Mouse (Mus musculus) 3T3-L1 (cell line): ENCODE results near the gene Sdhaf1.

Source experiments
- DNase-seq: peaks from one replicate; pipeline ENCODE4 v3.0.0-alpha.2; 2015; ENCODE audit warnings: low read depth, low spot score

The Sdhaf1 gene

GRCm38 (mm10) chr7:30293795-30294194 lies 29.9 kb downstream of the Sdhaf1 start:
- no peak for DNase-seq

- peak; percentile 69 for DNase-seq
These were observed 32.2 kb downstream of the Sdhaf1 start, which contains the start of gene Clip3 for GRCm38 (mm10) chr7:30291215-30292131. TSS of gene Clip3 (plus strand) at chr7:30291728.

- DNase-seq, result no peak
These were observed 33.8 kb downstream of the Sdhaf1 start for GRCm38 (mm10) chr7:30289714-30290399.

DNA sequence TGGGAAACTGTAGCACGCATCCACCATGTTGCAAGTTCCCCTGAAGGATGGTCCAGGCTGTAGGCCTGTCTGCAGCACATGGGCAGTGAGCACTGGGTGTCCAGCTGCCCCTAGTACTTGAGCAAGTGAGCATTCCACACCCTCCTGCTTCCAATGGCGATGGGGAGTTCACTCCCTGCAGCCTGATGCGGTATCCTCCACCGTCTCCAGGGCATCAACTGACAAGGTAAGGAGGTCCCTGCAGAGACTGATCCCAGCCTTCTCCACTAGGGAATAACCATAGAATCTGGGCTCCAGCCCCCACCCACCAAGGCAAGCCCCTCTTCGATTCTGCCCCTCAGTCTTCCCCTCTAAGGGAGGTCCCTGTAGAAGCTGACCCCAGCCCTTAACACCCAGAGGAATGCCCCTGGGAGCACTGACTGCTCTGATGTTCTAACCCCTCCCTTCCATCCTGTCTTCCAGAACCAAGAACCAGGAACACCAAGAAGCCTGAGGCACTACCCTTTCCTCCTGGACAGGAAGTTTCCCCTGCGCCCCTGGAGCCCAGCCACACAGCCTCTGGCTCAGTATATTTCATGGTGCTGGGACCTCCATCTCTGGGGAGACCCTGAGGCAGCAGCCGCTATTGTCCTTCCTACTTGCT lies 34.5 kb downstream of the Sdhaf1 start:
- no peak for DNase-seq

DNA sequence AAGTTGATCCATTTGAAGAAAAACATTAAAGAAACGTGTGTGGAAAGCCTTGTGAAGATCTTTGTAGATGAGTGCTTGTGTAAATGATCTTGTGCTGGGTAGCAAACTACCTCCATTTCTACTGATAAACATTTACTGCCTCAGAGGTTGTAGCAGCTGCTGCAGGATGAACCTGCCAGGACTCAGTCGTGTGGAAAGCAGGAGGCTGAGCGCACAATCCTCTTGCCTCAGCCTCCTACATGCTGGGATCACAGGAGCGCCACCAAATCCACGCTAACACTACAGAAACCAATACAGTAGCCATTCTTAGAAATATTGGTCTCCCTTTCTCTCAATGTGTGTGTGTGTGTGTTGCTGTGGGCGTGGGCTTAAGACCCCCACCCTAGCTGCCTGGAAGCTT lies 35.6 kb downstream of the Sdhaf1 start:
- DNase-seq, result no peak

DNA sequence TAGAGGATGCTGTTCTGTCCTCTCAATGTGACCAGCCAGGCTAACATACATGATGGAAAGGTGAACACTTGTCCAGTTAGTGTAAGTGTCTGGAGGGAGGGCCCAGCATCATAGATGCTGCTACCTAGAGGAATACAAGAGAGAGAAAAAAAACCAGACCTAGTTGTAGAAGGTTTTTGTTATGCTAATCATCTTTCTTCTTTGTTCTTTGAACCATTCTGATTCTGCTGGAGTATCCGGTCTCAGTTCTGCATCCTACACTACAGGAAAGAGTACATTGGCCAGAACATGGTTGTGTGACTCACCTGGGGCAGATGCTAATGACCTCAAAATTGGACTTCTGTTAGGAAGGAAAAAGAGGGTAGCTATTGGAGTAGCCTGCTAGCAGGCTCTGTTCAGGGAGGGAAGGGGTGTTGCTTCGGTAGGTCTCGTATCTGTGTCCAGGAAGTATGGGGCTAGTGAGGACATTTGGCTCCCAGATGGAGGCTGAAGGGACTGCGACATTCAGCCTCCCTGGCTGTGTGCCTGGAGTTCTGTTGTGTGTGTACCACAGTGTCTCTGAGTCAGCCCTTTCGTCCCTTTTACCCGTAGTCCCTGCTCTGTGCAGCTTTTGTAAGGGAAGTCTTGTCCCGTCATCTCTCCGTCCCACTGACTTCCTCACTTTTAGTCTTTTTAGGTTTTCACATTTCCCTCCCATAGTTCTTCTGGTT lies 36.8 kb downstream of the Sdhaf1 start:
- DNase-seq, result peak; percentile 65

DNA sequence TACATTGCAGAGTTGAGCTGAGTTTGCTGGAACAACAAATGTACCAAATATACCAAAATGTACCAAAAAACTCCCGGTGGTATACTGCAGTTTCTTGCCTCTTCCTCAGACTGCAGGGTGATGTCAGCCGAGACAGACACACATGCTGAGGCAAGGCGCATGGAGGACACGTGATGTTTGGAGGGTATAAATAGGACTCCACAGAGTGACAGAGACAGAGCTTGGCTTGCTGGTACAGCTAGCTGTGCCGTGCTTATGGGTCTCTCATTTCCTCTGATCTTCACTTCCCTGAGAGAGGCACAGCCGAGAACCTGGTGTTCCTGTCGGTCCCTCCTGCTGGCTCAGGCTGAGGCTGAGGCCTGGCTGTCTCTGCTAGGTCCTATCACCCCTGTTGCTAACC lies 41.0 kb downstream of the Sdhaf1 start:
- no peak for DNase-seq

DNA sequence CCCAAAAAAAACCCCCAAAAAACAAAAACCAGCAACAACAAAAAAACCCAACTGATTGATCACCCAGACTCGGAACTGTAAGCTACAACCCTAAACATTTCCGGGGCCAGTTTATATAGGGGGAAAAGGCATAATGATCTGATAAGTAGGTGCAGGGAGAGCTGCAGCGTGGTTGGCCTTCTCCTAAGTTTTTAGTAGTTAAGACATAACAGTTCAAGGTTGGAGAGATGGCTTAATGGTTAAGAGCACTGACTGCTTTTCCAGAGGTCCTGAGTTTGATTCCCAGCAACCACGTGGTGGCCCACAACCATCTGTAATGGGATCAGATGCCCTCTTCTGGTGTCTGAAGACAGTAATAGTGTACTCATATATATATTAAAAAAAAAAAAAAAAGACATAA lies 42.2 kb downstream of the Sdhaf1 start:
- no peak for DNase-seq

- DNase-seq, result peak; percentile 97
These were observed 43.0 kb downstream of the Sdhaf1 start for GRCm38 (mm10) chr7:30280670-30281138.

DNA sequence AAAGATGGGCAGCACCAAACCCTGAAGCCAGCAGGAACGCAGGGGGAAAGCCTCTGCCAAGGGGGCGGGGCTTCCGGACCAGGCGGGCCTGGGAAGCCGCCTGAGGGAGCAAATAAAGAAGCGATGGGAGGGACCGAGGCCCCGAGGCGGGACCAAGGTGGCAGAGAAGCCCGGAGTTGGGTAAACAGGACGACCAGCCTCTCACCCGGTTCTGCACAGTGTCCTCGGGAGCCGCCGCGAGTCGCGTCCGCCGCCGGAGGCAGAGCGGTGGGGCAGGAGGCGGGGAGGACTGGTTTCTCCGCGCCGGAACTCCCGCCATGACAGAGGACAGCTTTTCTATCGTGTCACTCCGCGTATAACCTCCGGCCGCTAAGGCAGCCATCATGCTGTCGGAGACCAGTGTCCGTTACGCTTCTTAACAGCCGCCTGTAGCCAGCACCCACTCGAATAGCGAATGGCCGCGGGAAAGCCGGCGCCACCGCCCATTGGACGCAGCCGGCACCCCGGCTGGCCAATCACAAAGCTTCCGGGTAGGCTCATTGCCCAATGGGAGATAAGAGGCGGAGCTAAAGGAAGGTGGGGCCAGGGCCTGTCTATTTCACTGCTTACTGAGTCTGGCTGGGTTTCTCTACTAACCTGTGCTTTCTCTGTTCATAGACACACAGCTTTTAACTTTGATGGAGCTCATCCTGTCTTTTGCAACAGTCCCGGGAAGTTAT lies 43.6 kb downstream of the Sdhaf1 start, which contains the start of the genes Thap8 and Wdr62:
Gene Thap8 (plus strand): TSS at position 144 of the 719 bp plus-strand sequence.
Gene Wdr62 (minus strand): TSS at position 469 of the 719 bp plus-strand sequence.
- DNase-seq, result peak; percentile 95

- DNase-seq, result peak; percentile 72
These were observed 44.2 kb downstream of the Sdhaf1 start for GRCm38 (mm10) chr7:30279536-30279935.

- DNase-seq, result peak; percentile 22
These were observed 44.8 kb downstream of the Sdhaf1 start for GRCm38 (mm10) chr7:30278911-30279310.

DNA sequence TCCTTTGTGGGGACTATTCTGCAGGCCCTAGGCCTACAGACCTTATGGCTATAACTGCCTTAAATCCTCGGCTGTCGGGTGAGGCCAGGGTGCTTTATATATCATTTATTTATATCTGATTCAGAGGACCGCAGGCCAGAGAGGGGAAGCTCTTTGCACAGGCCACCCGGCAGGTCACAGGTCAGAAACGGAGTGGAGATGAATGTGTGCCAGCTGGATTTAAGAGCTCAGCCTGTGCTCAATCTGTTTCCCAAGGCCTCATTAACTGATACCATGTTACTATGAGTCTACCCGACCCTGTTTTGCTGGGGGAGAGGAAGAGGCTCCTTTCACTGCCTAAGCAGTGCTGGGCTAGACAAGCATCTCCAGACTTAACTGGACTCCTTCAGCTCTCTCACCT lies 49.3 kb downstream of the Sdhaf1 start:
- no peak for DNase-seq
